Mouse (Mus musculus) stomach, embryonic 14.5 days (tissue): Measurements from ENCODE around the gene Smim27. TPM values are rescaled to one million over a fixed set of nuclear protein-coding genes. Genes with fewer than 3 reads are reported as not detected.
A peak's percentile ranks its signal among the peaks of the same experiment; 100 is the strongest.

Experiments
- ATAC-seq: fragments of 200-750 bp; cut with Nextera tagmentation; 2 replicates; pipeline ENCODE4 v1.8.0; 2017; ENCODE audit warnings: low read depth, moderate TSS enrichment; ENCODE audit not compliant: insufficient number of reproducible peaks, insufficient read depth, low FRiP score
- H3K27ac ChIP-seq: fragments of 300-500 bp; sonication (generic); 2 replicates; pipeline ENCODE4 v1.5.1; 2014; ENCODE audit warnings: mild to moderate bottlenecking, low read length, moderate library complexity, mixed read lengths
- H3K27me3 ChIP-seq: fragments of 300-500 bp; sonication (generic); 2 replicates; pipeline ENCODE4 v1.6.1; 2014; ENCODE audit warnings: low read length, control low read depth, mixed read lengths; ENCODE audit not compliant: control insufficient read depth, insufficient read depth
- H3K36me3 ChIP-seq: fragments of 300-500 bp; sonication (generic); 2 replicates; pipeline ENCODE4 v1.6.1; 2014; ENCODE audit warnings: mild to moderate bottlenecking, control low read depth, low read length, moderate library complexity, mixed read lengths; ENCODE audit not compliant: control insufficient read depth, insufficient read depth
- H3K4me1 ChIP-seq: fragments of 300-500 bp; sonication (generic); 2 replicates; pipeline ENCODE4 v1.6.1; 2014; ENCODE audit warnings: low read length, control low read depth, mixed read lengths; ENCODE audit not compliant: control insufficient read depth, insufficient read depth
- H3K4me2 ChIP-seq: fragments of 300-500 bp; sonication (generic); replicated peaks from 2 replicates; pipeline ENCODE4 v1.6.1; 2014; ENCODE audit warnings: low read depth, low read length, control low read depth
- H3K4me3 ChIP-seq: fragments of 300-500 bp; sonication (generic); 2 replicates; pipeline ENCODE4 v1.5.1; 2014; ENCODE audit warnings: low read depth, low read length, control low read depth
- H3K9ac ChIP-seq: fragments of 300-500 bp; sonication (generic); replicated peaks from 2 replicates; pipeline ENCODE4 v1.6.1; 2014; ENCODE audit warnings: low read depth, mild to moderate bottlenecking, control low read depth, low read length, moderate library complexity, mixed read lengths
- H3K9me3 ChIP-seq: fragments of 300-500 bp; sonication (generic); 2 replicates; pipeline ENCODE4 v1.6.1; 2016; ENCODE audit warnings: low read depth, low read length, control low read depth; ENCODE audit not compliant: control insufficient read depth
- WGBS: fragments of 180-500 bp; shearing (Covaris S2); extraction: QIAGEN DNeasy Blood & Tissue Kit; methylation state at CpG from one replicate; pipeline ENCODE4 v1.1.7; 2014; 5-methylcytosine and 5-hydroxymethylcytosine counted together
- polyA plus RNA-seq: library from polyadenylated mRNA; unstranded; fragments of >200 nt; fragmentation: Nextera tagmentation; extraction: Ambion mirVana; gene quantifications from 2 replicates; pipeline ENCODE4 v1.2.1, GENCODE M21; 2014

Gene Smim27
- polyA plus RNA-seq, 1 experiment from 2014 or later = 48.8 TPM

- 83% methylated on average over 8 of the region's 8 CpGs for WGBS
- H3K4me3 ChIP-seq = no peak overlapping the region
- no peak overlapping the region for H3K4me2 ChIP-seq
- no peaks in the 10 kb centered on the region for H3K27me3 ChIP-seq
- ATAC-seq = no peak
- H3K36me3 ChIP-seq = no peaks in the 10 kb centered on the region
- H3K27ac ChIP-seq = no peak overlapping the region
- H3K4me1 ChIP-seq = no peaks in the 10 kb centered on the region
- H3K9me3 ChIP-seq = no peaks in the 10 kb centered on the region
- H3K9ac ChIP-seq = no peak overlapping the region
Measured at GRCm38 (mm10) chr4:40244035-40244434, 25.3 kb upstream of the Smim27 start.

GRCm38 (mm10) chr4:40250984-40251383 lies 18.4 kb upstream of the Smim27 start:
- Histone ChIP-seq H3K9me3 (no peaks in the 10 kb centered on the region), H3K4me2 (no peak overlapping the region), H3K4me3 (no peak overlapping the region), H3K4me1 (no peaks in the 10 kb centered on the region), H3K27me3 (no peaks in the 10 kb centered on the region), H3K36me3 (no peaks in the 10 kb centered on the region), H3K27ac (no peak overlapping the region), H3K9ac (no peak overlapping the region)
- WGBS = 84% methylated on average over 5 of the region's 5 CpGs
- no peak for ATAC-seq

GRCm38 (mm10) chr4:40253766-40254165 lies 15.6 kb upstream of the Smim27 start:
- H3K27me3 ChIP-seq = no peaks in the 10 kb centered on the region
- H3K4me2 ChIP-seq = no peak overlapping the region
- WGBS = 71% methylated on average over 2 of the region's 2 CpGs
- H3K9me3 ChIP-seq = no peaks in the 10 kb centered on the region
- H3K36me3 ChIP-seq = no peaks in the 10 kb centered on the region; the same call in 1 of the 2 replicates
- H3K4me3 ChIP-seq = no peak overlapping the region
- no peak for ATAC-seq
- no peaks in the 10 kb centered on the region for H3K4me1 ChIP-seq
- H3K9ac ChIP-seq = no peak overlapping the region
- H3K27ac ChIP-seq = no peak overlapping the region

GRCm38 (mm10) chr4:40254385-40255103 lies 14.8 kb upstream of the Smim27 start:
- no peaks in the 10 kb centered on the region for H3K9me3 ChIP-seq
- H3K9ac ChIP-seq = no peak overlapping the region
- no peak overlapping the region for H3K27ac ChIP-seq
- no peak for ATAC-seq
- H3K36me3 ChIP-seq = peaks cover 6% of the 10 kb centered on the region
- H3K4me1 ChIP-seq = no peaks in the 10 kb centered on the region
- WGBS = 85% methylated on average over 8 of the region's 8 CpGs
- H3K4me2 ChIP-seq = no peak overlapping the region
- H3K27me3 ChIP-seq = no peaks in the 10 kb centered on the region
- no peak overlapping the region for H3K4me3 ChIP-seq

- Histone ChIP-seq H3K9ac (no peak overlapping the region), H3K4me2 (no peak overlapping the region), H3K27me3 (no peaks in the 10 kb centered on the region), H3K4me3 (no peak overlapping the region), H3K27ac (no peak overlapping the region), H3K36me3 (peaks cover 68% of the 10 kb centered on the region), H3K4me1 (peaks cover 14% of the 10 kb centered on the region), H3K9me3 (no peaks in the 10 kb centered on the region)
- WGBS = 52% methylated on average over 1 of the region's 1 CpGs
- ATAC-seq = no peak
Measured at GRCm38 (mm10) chr4:40264321-40264720, 5.1 kb upstream of the Smim27 start.

- peak overlapping the region; percentile 69 for H3K27ac ChIP-seq
- no peaks in the 10 kb centered on the region for H3K27me3 ChIP-seq
- H3K9me3 ChIP-seq = no peaks in the 10 kb centered on the region
- peaks cover 14% of the 10 kb centered on the region for H3K4me1 ChIP-seq
- H3K4me3 ChIP-seq = peak overlapping the region; percentile 88
- H3K36me3 ChIP-seq = peaks cover 43% of the 10 kb centered on the region
- no peak for ATAC-seq
- WGBS = 66% methylated on average over 7 of the region's 7 CpGs
- H3K4me2 ChIP-seq = peak overlapping the region; percentile 91
- peak overlapping the region; percentile 84; the same call in 1 of the 2 replicates for H3K9ac ChIP-seq
Measured at GRCm38 (mm10) chr4:40267681-40268080, 1.7 kb upstream of the Smim27 start.

GRCm38 (mm10) chr4:40268204-40268813 lies 1.1 kb upstream of the Smim27 start:
- ATAC-seq = peak; percentile 82
- Histone ChIP-seq H3K4me2 (peak overlapping the region; percentile 91), H3K9me3 (no peaks in the 10 kb centered on the region), H3K9ac (peak overlapping the region; percentile 84), H3K27me3 (no peaks in the 10 kb centered on the region), H3K4me3 (peak overlapping the region; percentile 88), H3K4me1 (peaks cover 14% of the 10 kb centered on the region), H3K36me3 (peaks cover 40% of the 10 kb centered on the region), H3K27ac (peak overlapping the region; percentile 98)
- WGBS = under 1% methylated on average over 49 of the region's 50 CpGs

- H3K4me1 ChIP-seq = peaks cover 14% of the 10 kb centered on the region
- no peak for ATAC-seq
- peak overlapping the region; percentile 88 for H3K4me3 ChIP-seq
- H3K27me3 ChIP-seq = no peaks in the 10 kb centered on the region
- H3K36me3 ChIP-seq = peaks cover 42% of the 10 kb centered on the region
- peak overlapping the region; percentile 98 for H3K27ac ChIP-seq
- 0% methylated on average over 16 of the region's 16 CpGs for WGBS
- peak overlapping the region; percentile 91 for H3K4me2 ChIP-seq
- peak overlapping the region; percentile 84 for H3K9ac ChIP-seq
- no peaks in the 10 kb centered on the region for H3K9me3 ChIP-seq
Measured at GRCm38 (mm10) chr4:40268835-40269234, 544 bp upstream of the Smim27 start.
